ENCODE assay signal across 8 mouse cellular contexts in genomic region chr8:112571337-112571904, GRCm38 (mm10). TPM values are rescaled to one million over a fixed set of nuclear protein-coding genes. Genes with fewer than 3 reads are reported as not detected.
A peak's percentile ranks its signal among the peaks of the same experiment; 100 is the strongest.
DNase-seq lines count a peak whose midpoint lies in the region; ATAC-seq lines count a peak whose summit lies in the region.

No protein-coding gene starts in this region.

- peak overlapping the region; percentile 65; the same call in 1 of the 2 replicates for H3K4me2 ChIP-seq in hindbrain, embryonic 12.5 days (replicated peaks)
- H3K4me2 ChIP-seq in neural tube, embryonic 12.5 days (replicated peaks), result peak overlapping the region; percentile 74; the same call in 1 of the 2 replicates

- H3K27ac ChIP-seq in hindbrain, embryonic 12.5 days, result no peak overlapping the region
- no peak overlapping the region for H3K27ac ChIP-seq in neural tube, embryonic 12.5 days

- H3K4me3 ChIP-seq in hindbrain, embryonic 12.5 days, result no peak overlapping the region
- no peak overlapping the region for H3K4me3 ChIP-seq in neural tube, embryonic 12.5 days

- 0 out of 2 replicates have a peak, but pooled peaks cover 3% of the 10 kb centered on the region for H3K4me1 ChIP-seq in hindbrain, embryonic 12.5 days
- H3K4me1 ChIP-seq in neural tube, embryonic 12.5 days, result 0 out of 2 replicates have a peak, but pooled peaks cover 3% of the 10 kb centered on the region

- no peaks in the 10 kb centered on the region for H3K9me3 ChIP-seq in hindbrain, embryonic 12.5 days (replicated peaks)
- no peaks in the 10 kb centered on the region for H3K9me3 ChIP-seq in neural tube, embryonic 12.5 days

- peaks cover 7% of the 10 kb centered on the region; the same call in 1 of the 2 replicates for H3K27me3 ChIP-seq in hindbrain, embryonic 12.5 days
- H3K27me3 ChIP-seq in neural tube, embryonic 12.5 days (replicated peaks), result 0 out of 2 replicates have a peak, but pooled peaks cover 2% of the 10 kb centered on the region

- H3K36me3 ChIP-seq in hindbrain, embryonic 12.5 days, result no peaks in the 10 kb centered on the region
- H3K36me3 ChIP-seq in neural tube, embryonic 12.5 days, result no peaks in the 10 kb centered on the region

- peak; percentile 7 for DNase-seq in urinary bladder, postnatal 14 days (ENCODE audit: low spot score)
- DNase-seq in urinary bladder, postnatal 25 days (ENCODE audit: low spot score), result no peak
- peak; percentile 32 to 59 for DNase-seq in cerebellum, postnatal 4 days (ENCODE audit: low spot score in 2 of 2)
- DNase-seq in layer of hippocampus, postnatal 10 days (ENCODE audit: low spot score in 2 of 2), result peak; percentile 57 to 71
- no peak for DNase-seq in thymus, postnatal 25 days
- no peak for DNase-seq in urinary bladder, postnatal 4 days (ENCODE audit: low spot score in 2 of 2)

- peak; percentile 46; the same call in 1 of the 2 replicates for ATAC-seq in hindbrain, embryonic 12.5 days (ENCODE audit: low FRiP score)
- peak; percentile 50; the same call in 1 of the 2 replicates for ATAC-seq in neural tube, embryonic 12.5 days (ENCODE audit: low FRiP score, low read depth)

- H3K9ac ChIP-seq in hindbrain, embryonic 12.5 days, result no peak overlapping the region
- no peak overlapping the region for H3K9ac ChIP-seq in neural tube, embryonic 12.5 days

- WGBS in hindbrain, embryonic 12.5 days, result 14% methylated on average over 9 of the region's 9 CpGs
- 18% methylated on average over 9 of the region's 9 CpGs for WGBS in neural tube, embryonic 12.5 days

RNA-seq across cellular contexts. Expression of gene Cntnap4, which starts 1.6 kb away (rescaled TPM):
- polyA plus RNA-seq in hindbrain, embryonic 12.5 days (2016; fragmentation: Nextera tagmentation; extraction: Ambion mirVana), result 3.4 TPM in 2 replicates
- 10 to 100 TPM; 21.4 to 21.9 TPM for total RNA-seq in layer of hippocampus, postnatal 10 days (2021)
- 4.6 and 5.3 TPM in 2 replicates for polyA plus RNA-seq in neural tube, embryonic 12.5 days (2016; fragmentation: Nextera tagmentation; extraction: Ambion mirVana)

Comparison
In these comparisons a context has a peak if more than half of its experiments do, and no peak if none do; other contexts are left out.
1. DNase-seq: peak in urinary bladder, postnatal 14 days (single experiment), cerebellum, postnatal 4 days (2 of 2) and layer of hippocampus, postnatal 10 days (2 of 2); none in urinary bladder, postnatal 25 days (single experiment), thymus, postnatal 25 days (single experiment) and urinary bladder, postnatal 4 days (0 of 2).